8 mouse cellular contexts compared by ENCODE assay signal in genomic region chr15:93591831-93592321, GRCm38 (mm10). TPM values are rescaled to one million over a fixed set of nuclear protein-coding genes. Genes with fewer than 3 reads are reported as not detected.
A peak's percentile ranks its signal among the peaks of the same experiment; 100 is the strongest.
DNase-seq lines count a peak whose midpoint lies in the region; ATAC-seq lines count a peak whose summit lies in the region.

No protein-coding gene starts in this region.

- H3K4me2 ChIP-seq in forebrain, embryonic 12.5 days, result peak overlapping the region; percentile 51
- H3K4me2 ChIP-seq in hindbrain, embryonic 14.5 days (replicated peaks), result peak overlapping the region; percentile 66
- H3K4me2 ChIP-seq in liver, embryonic 12.5 days, result peak overlapping the region; percentile 49
- peak overlapping the region; percentile 35 for H3K4me2 ChIP-seq in neural tube, embryonic 11.5 days (ENCODE audit: low read depth)

- no peak overlapping the region; the same call in 1 of the 2 replicates for H3K9ac ChIP-seq in forebrain, embryonic 12.5 days
- peak overlapping the region; percentile 61 for H3K9ac ChIP-seq in hindbrain, embryonic 14.5 days
- H3K9ac ChIP-seq in liver, embryonic 12.5 days, result 0 out of 2 replicates have a peak overlapping the region, but pooled peaks have one; percentile 4
- no peak overlapping the region; the same call in 1 of the 2 replicates for H3K9ac ChIP-seq in neural tube, embryonic 11.5 days (ENCODE audit: low read length)

- H3K4me3 ChIP-seq in forebrain, embryonic 12.5 days (replicated peaks), result peak overlapping the region; percentile 23
- H3K4me3 ChIP-seq in hindbrain, embryonic 14.5 days (replicated peaks; ENCODE audit: low read length), result peak overlapping the region; percentile 31
- H3K4me3 ChIP-seq in liver, embryonic 12.5 days, result peak overlapping the region; percentile 17
- peak overlapping the region; percentile 15 for H3K4me3 ChIP-seq in neural tube, embryonic 11.5 days (ENCODE audit: low read depth, low read length)

- H3K4me1 ChIP-seq in forebrain, embryonic 12.5 days, result peaks cover 37% of the 10 kb centered on the region
- peaks cover 28% of the 10 kb centered on the region for H3K4me1 ChIP-seq in hindbrain, embryonic 14.5 days (replicated peaks; ENCODE audit: control insufficient read depth, insufficient read depth, low read length)
- H3K4me1 ChIP-seq in liver, embryonic 12.5 days, result peaks cover 54% of the 10 kb centered on the region
- H3K4me1 ChIP-seq in neural tube, embryonic 11.5 days (ENCODE audit: control insufficient read depth, insufficient read depth, low read length), result peaks cover 11% of the 10 kb centered on the region; the same call in 1 of the 2 replicates

- peak; percentile 27 for DNase-seq in cerebellum, adult 11-12 months
- DNase-seq in adrenal gland, adult (ENCODE audit: inconsistent age in 2 of 2, low spot score in 1 of 2), result peak; percentile 75 to 87
- peak; percentile 47 for DNase-seq in hindbrain, embryonic 14.5 days (ENCODE audit: low spot score)
- peak; percentile 65 for DNase-seq in neural tube, embryonic 11.5 days (ENCODE audit: low spot score)
- no peak for DNase-seq in spleen, postnatal 10 days (ENCODE audit: low spot score in 2 of 2)

- no peak overlapping the region for H3K27ac ChIP-seq in forebrain, embryonic 12.5 days
- H3K27ac ChIP-seq in hindbrain, embryonic 14.5 days, result 0 out of 2 replicates have a peak overlapping the region, but pooled peaks have one; percentile 17
- H3K27ac ChIP-seq in liver, embryonic 12.5 days, result 0 out of 2 replicates have a peak overlapping the region, but pooled peaks have one; percentile 15
- no peak overlapping the region for H3K27ac ChIP-seq in neural tube, embryonic 11.5 days (ENCODE audit: low read depth, low read length)

- H3K27me3 ChIP-seq in forebrain, embryonic 12.5 days, result 0 out of 2 replicates have a peak, but pooled peaks cover 8% of the 10 kb centered on the region
- H3K27me3 ChIP-seq in hindbrain, embryonic 14.5 days (ENCODE audit: control insufficient read depth, insufficient read depth, low read length), result no peaks in the 10 kb centered on the region
- no peaks in the 10 kb centered on the region for H3K27me3 ChIP-seq in liver, embryonic 12.5 days (replicated peaks)
- no peaks in the 10 kb centered on the region for H3K27me3 ChIP-seq in neural tube, embryonic 11.5 days (ENCODE audit: control insufficient read depth, insufficient read depth, low read length)

- 6% methylated on average over 12 of the region's 12 CpGs for WGBS in forebrain, embryonic 12.5 days
- WGBS in hindbrain, embryonic 14.5 days, result 2% methylated on average over 12 of the region's 12 CpGs
- WGBS in liver, embryonic 12.5 days (ENCODE audit: insufficient replicate concordance), result 28% methylated on average over 12 of the region's 12 CpGs
- 3% methylated on average over 12 of the region's 12 CpGs for WGBS in neural tube, embryonic 11.5 days

- ATAC-seq in cerebellum, adult (ENCODE audit: insufficient number of reproducible peaks, low FRiP score, low TSS enrichment), result no peak; the same call in 1 of the 2 replicates
- ATAC-seq in forebrain, embryonic 12.5 days (ENCODE audit: low FRiP score), result no peak
- ATAC-seq in hindbrain, embryonic 14.5 days (ENCODE audit: low FRiP score), result no peak
- peak; percentile 34 for ATAC-seq in liver, embryonic 12.5 days
- no peak for ATAC-seq in neural tube, embryonic 11.5 days (ENCODE audit: insufficient read depth, low FRiP score, low TSS enrichment)

- no peaks in the 10 kb centered on the region for H3K9me3 ChIP-seq in forebrain, embryonic 12.5 days
- H3K9me3 ChIP-seq in hindbrain, embryonic 14.5 days (ENCODE audit: control insufficient read depth, low read length), result no peaks in the 10 kb centered on the region
- H3K9me3 ChIP-seq in liver, embryonic 12.5 days (replicated peaks), result no peaks in the 10 kb centered on the region
- H3K9me3 ChIP-seq in neural tube, embryonic 11.5 days (ENCODE audit: control insufficient read depth, low read length), result no peaks in the 10 kb centered on the region

- H3K36me3 ChIP-seq in forebrain, embryonic 12.5 days (replicated peaks), result no peaks in the 10 kb centered on the region
- H3K36me3 ChIP-seq in hindbrain, embryonic 14.5 days (replicated peaks; ENCODE audit: control insufficient read depth, insufficient read depth), result no peaks in the 10 kb centered on the region
- no peaks in the 10 kb centered on the region for H3K36me3 ChIP-seq in liver, embryonic 12.5 days
- no peaks in the 10 kb centered on the region for H3K36me3 ChIP-seq in neural tube, embryonic 11.5 days (ENCODE audit: control insufficient read depth, insufficient read depth, low read length)

RNA-seq across cellular contexts. Expression of gene Prickle1, which starts 3.8 kb away (rescaled TPM):
- 9.0 and 11.0 TPM in 2 replicates for polyA plus RNA-seq in forebrain, embryonic 12.5 days (2016; fragmentation: Nextera tagmentation; extraction: Ambion mirVana)
- 27.2 and 28.8 TPM in 2 replicates for polyA plus RNA-seq in hindbrain, embryonic 14.5 days (2014; fragmentation: Nextera tagmentation; extraction: Ambion mirVana)
- 7.8 and 8.9 TPM in 2 replicates for polyA plus RNA-seq in liver, embryonic 12.5 days (2016; fragmentation: Nextera tagmentation; extraction: Ambion mirVana)
- polyA plus RNA-seq in neural tube, embryonic 11.5 days (2014; fragmentation: Nextera tagmentation; extraction: Ambion mirVana), result 19.9 and 21.8 TPM in 2 replicates

Comparison
In these comparisons a context has a peak if more than half of its experiments do, and no peak if none do; other contexts are left out.
1. DNase-seq: peak in cerebellum, adult 11-12 months (single experiment), adrenal gland, adult (2 of 2), hindbrain, embryonic 14.5 days (single experiment) and neural tube, embryonic 11.5 days (single experiment); none in spleen, postnatal 10 days (0 of 2).
2. H3K27ac ChIP-seq: peak in hindbrain, embryonic 14.5 days (single experiment) and liver, embryonic 12.5 days (single experiment); none in forebrain, embryonic 12.5 days (single experiment) and neural tube, embryonic 11.5 days (single experiment).
3. H3K9ac ChIP-seq: peak in hindbrain, embryonic 14.5 days (single experiment) and liver, embryonic 12.5 days (single experiment); none in forebrain, embryonic 12.5 days (single experiment) and neural tube, embryonic 11.5 days (single experiment).
4. Peak in every context shown above with its lines, with median percentiles within 50 percentile points of each other: H3K4me2 ChIP-seq and H3K4me3 ChIP-seq.